Mouse (Mus musculus): ENCODE results near the gene Ccl6.

Gene Ccl6

DNA sequence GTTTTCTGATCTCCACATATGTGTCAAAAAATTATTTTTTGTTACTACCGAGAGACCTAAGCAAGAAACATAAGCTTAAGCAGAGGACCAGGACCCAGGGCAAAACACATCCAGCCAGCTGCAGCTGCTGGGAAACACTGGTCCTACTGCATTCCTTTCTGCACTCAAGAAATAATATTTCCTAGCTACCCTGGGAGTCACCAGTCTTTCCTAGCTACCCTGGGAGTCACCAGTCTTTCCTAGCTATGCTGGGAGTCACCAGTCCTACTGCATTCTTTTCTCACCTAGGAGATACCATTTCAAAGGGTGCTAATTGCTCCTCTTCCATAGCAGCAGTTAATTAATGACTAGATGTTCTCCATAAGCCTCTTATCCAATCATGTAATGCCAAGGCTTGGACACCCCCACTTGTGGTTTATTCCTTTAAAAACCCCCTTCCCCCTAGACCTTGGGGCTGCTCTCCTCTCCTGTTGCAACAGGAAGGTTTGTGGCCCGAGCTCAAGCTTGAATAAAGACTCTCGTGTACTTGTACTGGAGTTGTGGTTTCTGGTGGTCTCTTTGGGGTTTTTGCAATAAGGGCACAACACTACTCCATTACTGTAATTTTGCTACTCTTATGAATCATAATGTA is 5.4 kb upstream of the Ccl6 start:
- in situ Hi-C loops (cut with MboI, MseI), result no loop called here

DNA sequence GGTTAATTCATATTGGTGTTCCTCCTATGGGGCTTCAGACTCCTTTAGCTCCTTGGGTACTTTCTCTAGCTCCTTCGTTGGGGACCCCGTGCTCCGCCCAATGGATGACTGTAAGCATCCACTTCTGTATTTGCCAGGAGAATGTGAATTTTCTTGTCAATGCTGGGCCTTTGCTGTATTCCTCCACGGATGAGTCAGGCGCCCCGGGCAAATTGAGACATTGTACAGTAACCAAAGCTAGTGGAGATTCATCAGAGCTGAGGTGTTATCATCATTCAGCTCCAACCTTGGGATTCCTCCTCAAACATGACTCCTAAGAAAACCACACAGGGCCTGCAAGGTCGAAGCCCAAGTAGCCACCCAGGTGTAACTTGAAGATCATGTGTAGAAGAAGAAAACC is 4.9 kb upstream of the Ccl6 start:
- in situ Hi-C loops (cut with MboI, MseI), result no loop called here

GRCm38 (mm10) chr11:83595669-83596455 is 3.0 kb upstream of the Ccl6 start:
- in situ Hi-C loops (cut with MboI, MseI), result no loop called here

- in situ Hi-C loops (cut with MboI, MseI), result no loop called here
These were observed 566 bp upstream of the Ccl6 start for GRCm38 (mm10) chr11:83593453-83593852.

- in situ Hi-C loops (cut with MboI, MseI), result no loop called here
These were observed 8.7 kb downstream of the Ccl6 start for GRCm38 (mm10) chr11:83584232-83584631.

GRCm38 (mm10) chr11:83583450-83583754 is 9.5 kb downstream of the Ccl6 start:
- in situ Hi-C loops (cut with MboI, MseI), result no loop called here

- in situ Hi-C loops (cut with MboI, MseI), result no loop called here
These were observed 10.0 kb downstream of the Ccl6 start for GRCm38 (mm10) chr11:83582626-83583449.

- in situ Hi-C loops (cut with MboI, MseI), result no loop called here
These were observed 11.0 kb downstream of the Ccl6 start for GRCm38 (mm10) chr11:83581626-83582610.

DNA sequence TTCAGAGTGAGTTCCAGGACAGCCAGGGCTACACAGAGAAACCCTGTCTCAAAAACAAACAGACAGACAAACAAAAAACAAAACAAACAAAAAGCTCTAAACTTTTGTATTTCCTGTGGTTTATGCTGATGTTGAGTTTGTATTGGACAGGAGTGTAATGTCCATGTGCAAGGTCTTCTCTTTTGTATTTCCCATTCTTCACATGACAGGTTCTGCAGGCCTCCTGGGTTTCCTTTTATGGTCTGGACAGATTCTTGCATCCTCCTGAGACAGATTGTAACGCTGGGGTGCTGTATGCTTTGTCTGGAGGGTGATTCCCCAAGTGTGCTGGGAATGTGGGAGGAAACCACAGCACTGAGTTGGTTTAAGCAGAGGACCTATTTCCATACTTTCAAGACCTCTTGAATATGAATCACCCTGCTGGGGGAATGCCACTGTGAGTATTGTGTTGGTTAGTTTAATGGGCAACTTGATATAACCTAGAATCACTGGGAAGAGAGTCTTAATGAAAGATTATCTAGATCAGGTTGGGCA is 12.1 kb downstream of the Ccl6 start:
- in situ Hi-C loops (cut with MboI, MseI), result no loop called here

GRCm38 (mm10) chr11:83578999-83579398 is 13.9 kb downstream of the Ccl6 start:
- in situ Hi-C loops (cut with MboI, MseI), result no loop called here

DNA sequence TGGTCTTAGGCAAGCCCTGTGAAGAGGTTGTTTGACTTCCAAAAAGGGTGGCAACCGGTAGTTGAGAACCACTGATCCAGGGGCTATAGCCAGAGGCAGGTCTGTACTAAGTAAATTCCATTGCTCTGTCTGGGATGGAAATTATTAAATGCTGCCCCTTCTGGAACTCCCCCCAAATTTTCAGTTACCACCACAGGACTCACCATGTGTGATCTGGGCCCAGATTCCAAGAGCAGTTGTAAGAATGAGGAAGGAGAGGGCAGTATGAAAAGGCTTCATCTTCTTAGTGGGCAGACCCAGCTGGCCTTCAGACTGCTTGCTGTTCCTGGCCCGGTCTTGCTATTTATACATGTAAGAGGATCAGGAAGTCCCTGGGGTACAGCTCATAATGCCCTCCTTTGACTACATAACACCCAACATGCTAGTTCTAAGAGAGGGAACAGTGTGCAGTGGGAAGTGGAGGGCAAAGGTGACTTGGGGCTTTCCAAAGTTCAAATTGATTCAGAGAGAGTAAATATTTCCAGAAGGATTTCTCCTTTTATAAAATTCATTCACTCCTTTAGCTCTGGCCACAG is 14.6 kb downstream of the Ccl6 start, which contains the start of gene Ccl9:
Gene Ccl9 (minus strand): TSS at position 451 of the 575 bp plus-strand sequence.
- in situ Hi-C loops (cut with MboI, MseI), result no loop called here

DNA sequence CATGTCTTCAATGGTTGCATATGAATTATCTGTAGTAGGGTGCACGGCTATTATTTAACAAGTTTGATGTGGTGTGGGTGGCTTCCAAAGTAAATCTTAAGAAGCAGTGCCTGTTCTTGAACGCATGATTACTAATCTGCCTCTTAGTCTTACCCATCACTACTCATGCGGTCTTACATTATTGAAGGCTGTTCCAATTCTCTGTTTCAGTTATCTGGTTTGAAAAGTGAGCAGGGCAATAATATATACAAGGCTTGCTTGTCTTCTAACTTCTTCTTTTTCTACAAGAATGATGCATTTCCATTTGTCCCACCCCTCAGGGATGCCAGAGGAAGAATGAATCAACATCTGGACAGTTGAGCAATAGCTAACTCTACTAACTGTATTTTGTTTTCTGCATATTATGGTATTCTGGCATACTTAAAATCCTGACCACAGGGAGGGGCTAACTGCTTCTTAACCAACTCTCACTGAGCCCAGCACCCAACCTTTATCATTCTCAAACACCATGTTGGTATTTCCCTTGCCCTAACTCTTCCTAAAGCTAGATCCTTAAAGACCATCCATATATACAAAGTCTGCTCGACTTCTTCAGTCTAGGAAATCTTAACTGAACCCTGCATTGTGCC is 15.8 kb downstream of the Ccl6 start:
- in situ Hi-C loops (cut with MboI, MseI), result no loop called here

DNA sequence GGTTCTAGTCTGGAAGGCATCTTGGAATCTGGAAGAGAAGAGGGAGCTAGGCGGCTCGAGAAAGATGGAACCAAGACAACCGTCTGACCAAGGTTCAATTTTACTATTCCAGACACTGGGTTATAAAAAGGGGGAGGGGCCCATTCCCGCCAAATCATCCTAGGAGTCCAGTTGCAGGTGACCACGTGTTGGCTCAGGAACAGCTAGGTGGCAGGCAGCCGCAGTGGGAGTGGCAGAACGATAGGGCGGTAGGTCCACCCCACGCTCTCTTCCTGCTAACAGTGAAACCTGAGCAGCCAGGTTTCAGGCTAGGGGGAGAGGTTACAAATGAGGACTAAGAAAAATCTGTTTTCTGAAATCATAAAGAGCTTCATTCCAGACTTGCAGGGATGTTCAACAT is 20.1 kb downstream of the Ccl6 start:
- in situ Hi-C loops (cut with MboI, MseI), result loop anchor here (25.0 kb wide), 1 partner anchor 1986 kb away; no protein-coding TSS in a partner anchor

DNA sequence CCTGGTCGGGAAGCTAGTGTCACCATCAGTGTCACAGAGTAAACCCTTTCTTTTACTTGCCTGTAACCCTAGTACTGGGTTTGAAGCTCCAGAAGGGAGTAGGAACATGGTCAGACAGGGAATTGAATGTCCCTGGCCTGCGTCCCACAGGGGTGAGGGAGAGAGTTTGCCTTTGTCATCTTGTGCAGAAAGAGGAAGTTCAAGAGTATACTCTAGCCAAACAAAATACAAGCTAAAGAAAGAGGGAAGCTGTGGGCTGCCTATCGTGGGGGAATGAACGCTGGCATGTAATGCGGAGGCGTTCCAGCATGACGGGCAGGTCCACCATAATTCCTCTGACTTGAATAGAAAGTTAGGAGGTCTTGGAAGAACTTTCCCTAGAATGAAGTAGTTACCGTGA is 20.7 kb downstream of the Ccl6 start:
- in situ Hi-C loops (cut with MboI, MseI), result loop anchor here (25.0 kb wide), 1 partner anchor 1985 kb away; no protein-coding TSS in a partner anchor

GRCm38 (mm10) chr11:83570189-83570588 is 22.7 kb downstream of the Ccl6 start:
- in situ Hi-C loops (cut with MboI, MseI), result loop anchor here (25.0 kb wide), 1 partner anchor 1983 kb away; no protein-coding TSS in a partner anchor

GRCm38 (mm10) chr11:83569249-83569648 is 23.6 kb downstream of the Ccl6 start:
- in situ Hi-C loops (cut with MboI, MseI), result loop anchor here (5.0 to 25.0 kb wide), 2 partner anchors 168 to 1982 kb away; no protein-coding TSS in a partner anchor

- in situ Hi-C loops (cut with MboI, MseI), result loop anchor here (5.0 to 25.0 kb wide), 2 partner anchors 169 to 1981 kb away; no protein-coding TSS in a partner anchor
These were observed 24.1 kb downstream of the Ccl6 start for GRCm38 (mm10) chr11:83568786-83569185.

- in situ Hi-C loops (cut with MboI, MseI), result loop anchor here (5.0 to 25.0 kb wide), 2 partner anchors 169 to 1981 kb away; no protein-coding TSS in a partner anchor
These were observed 24.8 kb downstream of the Ccl6 start for GRCm38 (mm10) chr11:83568061-83568460.

DNA sequence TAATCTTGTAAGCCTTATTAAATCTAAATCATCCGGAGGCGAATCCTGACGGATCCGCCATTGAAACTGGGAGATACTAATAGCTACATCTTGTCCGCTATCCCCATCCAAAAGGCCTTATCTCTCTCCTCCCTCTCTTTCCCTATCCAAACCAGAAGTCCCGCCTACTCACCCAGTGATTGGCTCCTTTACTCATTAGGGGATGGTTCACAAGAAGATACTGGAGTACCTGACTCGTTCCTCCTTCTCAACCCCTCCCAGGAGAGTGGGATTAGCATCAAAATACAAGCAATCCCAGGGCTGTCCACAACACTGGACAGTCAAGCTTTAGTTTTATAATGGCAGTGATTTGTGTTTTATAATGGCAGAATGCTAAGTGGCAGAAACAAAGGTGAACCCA is 25.6 kb downstream of the Ccl6 start:
- in situ Hi-C loops (cut with MboI, MseI), result loop anchor here (5.0 to 25.0 kb wide), 2 partner anchors 170 to 1980 kb away; no protein-coding TSS in a partner anchor

All from T-helper 2 cell (primary cell).